In genomic region chr11:69881787-69882670, GRCm38 (mm10) we compare ENCODE assay signal across 8 mouse cellular contexts. TPM values are rescaled to one million over a fixed set of nuclear protein-coding genes. Genes with fewer than 3 reads are reported as not detected.
A peak's percentile ranks its signal among the peaks of the same experiment; 100 is the strongest.
DNase-seq lines count a peak whose midpoint lies in the region; ATAC-seq and TF ChIP-seq lines count a peak whose summit lies in the region.

No protein-coding gene starts in this region.

- no peaks in the 10 kb centered on the region for H3K36me3 ChIP-seq in kidney, postnatal 0 days (ENCODE audit: insufficient read depth, low read length)
- H3K36me3 ChIP-seq in embryonic facial prominence, embryonic 13.5 days = no peaks in the 10 kb centered on the region
- no peaks in the 10 kb centered on the region for H3K36me3 ChIP-seq in hindbrain, embryonic 16.5 days (ENCODE audit: control insufficient read depth, insufficient read depth, low read length)
- no peaks in the 10 kb centered on the region for H3K36me3 ChIP-seq in midbrain, embryonic 16.5 days (ENCODE audit: control insufficient read depth, insufficient read depth, low read length)

- TF ChIP-seq CTCF in kidney, postnatal 0 days (IDR thresholded peaks at IDR 0.05; ENCODE audit: low read depth) = no peak

- H3K27ac ChIP-seq in kidney, postnatal 0 days = peak overlapping the region; percentile 91
- peak overlapping the region; percentile 93 for H3K27ac ChIP-seq in embryonic facial prominence, embryonic 13.5 days
- no peak overlapping the region for H3K27ac ChIP-seq in hindbrain, embryonic 16.5 days (ENCODE audit: low read depth, low read length)
- no peak overlapping the region; the same call in 1 of the 2 replicates for H3K27ac ChIP-seq in midbrain, embryonic 16.5 days (ENCODE audit: low read length)

- ATAC-seq in kidney, postnatal 0 days (replicated peaks; ENCODE audit: low FRiP score, low read depth) = peak; percentile 2; the same call in 1 of the 2 replicates
- no peak for ATAC-seq in embryonic facial prominence, embryonic 13.5 days (ENCODE audit: insufficient number of reproducible peaks, insufficient read depth, low FRiP score, low TSS enrichment, low read depth)
- ATAC-seq in hindbrain, embryonic 16.5 days = no peak
- no peak for ATAC-seq in midbrain, embryonic 16.5 days

- peaks cover 27% of the 10 kb centered on the region for H3K4me1 ChIP-seq in kidney, postnatal 0 days (replicated peaks; ENCODE audit: insufficient read depth, low read length)
- H3K4me1 ChIP-seq in embryonic facial prominence, embryonic 13.5 days = peaks cover 43% of the 10 kb centered on the region
- peaks cover 6% of the 10 kb centered on the region for H3K4me1 ChIP-seq in hindbrain, embryonic 16.5 days (ENCODE audit: control insufficient read depth, insufficient read depth, low read depth, low read length)
- peaks cover 11% of the 10 kb centered on the region; the same call in 1 of the 2 replicates for H3K4me1 ChIP-seq in midbrain, embryonic 16.5 days (ENCODE audit: control insufficient read depth, insufficient read depth, low read length)

- H3K27me3 ChIP-seq in kidney, postnatal 0 days (ENCODE audit: insufficient read depth, low read length) = no peaks in the 10 kb centered on the region
- no peaks in the 10 kb centered on the region for H3K27me3 ChIP-seq in embryonic facial prominence, embryonic 13.5 days
- H3K27me3 ChIP-seq in hindbrain, embryonic 16.5 days (replicated peaks; ENCODE audit: control insufficient read depth, insufficient read depth, low read length) = 0 out of 2 replicates have a peak, but pooled peaks cover 6% of the 10 kb centered on the region
- H3K27me3 ChIP-seq in midbrain, embryonic 16.5 days (ENCODE audit: control insufficient read depth, insufficient read depth, low read depth, low read length) = peaks cover 4% of the 10 kb centered on the region

- peak overlapping the region; percentile 82 for H3K4me2 ChIP-seq in kidney, postnatal 0 days (ENCODE audit: low read length)
- H3K4me2 ChIP-seq in embryonic facial prominence, embryonic 13.5 days = peak overlapping the region; percentile 88
- peak overlapping the region; percentile 84 for H3K4me2 ChIP-seq in hindbrain, embryonic 16.5 days (ENCODE audit: low read length)
- H3K4me2 ChIP-seq in midbrain, embryonic 16.5 days (ENCODE audit: low read length) = peak overlapping the region; percentile 78

- H3K9ac ChIP-seq in kidney, postnatal 0 days (ENCODE audit: low read depth, low read length) = peak overlapping the region; percentile 59
- peak overlapping the region; percentile 77 for H3K9ac ChIP-seq in embryonic facial prominence, embryonic 13.5 days
- peak overlapping the region; percentile 63 for H3K9ac ChIP-seq in hindbrain, embryonic 16.5 days (ENCODE audit: low read depth, low read length)
- peak overlapping the region; percentile 51; the same call in 1 of the 2 replicates for H3K9ac ChIP-seq in midbrain, embryonic 16.5 days (ENCODE audit: low read depth, low read length)

- DNase-seq in kidney, postnatal 0 days (ENCODE audit: low spot score) = no peak
- no peak for DNase-seq in kidney, postnatal 36 days
- no peak for DNase-seq in layer of hippocampus, adult 9-11 months
- no peak for DNase-seq in layer of hippocampus, postnatal 36 days
- no peak for DNase-seq in thymus, postnatal 10 days (ENCODE audit: low spot score in 2 of 2)

- H3K9me3 ChIP-seq in kidney, postnatal 0 days (replicated peaks; ENCODE audit: low read length) = no peaks in the 10 kb centered on the region
- H3K9me3 ChIP-seq in embryonic facial prominence, embryonic 13.5 days = no peaks in the 10 kb centered on the region
- no peaks in the 10 kb centered on the region for H3K9me3 ChIP-seq in hindbrain, embryonic 16.5 days (ENCODE audit: control insufficient read depth, low read length)
- H3K9me3 ChIP-seq in midbrain, embryonic 16.5 days (replicated peaks; ENCODE audit: control insufficient read depth, low read length, poor library complexity, severe bottlenecking) = no peaks in the 10 kb centered on the region

- 53% methylated on average over 21 of the region's 21 CpGs for WGBS in kidney, postnatal 0 days
- 57% methylated on average over 21 of the region's 21 CpGs for WGBS in embryonic facial prominence, embryonic 13.5 days
- 63% methylated on average over 21 of the region's 21 CpGs for WGBS in hindbrain, embryonic 16.5 days
- WGBS in midbrain, embryonic 16.5 days = 59% methylated on average over 21 of the region's 21 CpGs

- H3K4me3 ChIP-seq in kidney, postnatal 0 days (replicated peaks; ENCODE audit: low read depth, low read length) = peak overlapping the region; percentile 46
- peak overlapping the region; percentile 56 for H3K4me3 ChIP-seq in embryonic facial prominence, embryonic 13.5 days
- H3K4me3 ChIP-seq in hindbrain, embryonic 16.5 days (ENCODE audit: low read length) = peak overlapping the region; percentile 50
- peak overlapping the region; percentile 46; the same call in 1 of the 2 replicates for H3K4me3 ChIP-seq in midbrain, embryonic 16.5 days (ENCODE audit: low read depth, low read length)

RNA-seq across cellular contexts. Expression of gene Kctd11, which starts 0.8 kb away (rescaled TPM):
- 7.7 and 7.8 TPM in 2 replicates for polyA plus RNA-seq in kidney, postnatal 0 days (2015; fragmentation: Nextera tagmentation; extraction: Ambion mirVana)
- 3.8 and 4.4 TPM in 2 replicates for polyA plus RNA-seq in embryonic facial prominence, embryonic 13.5 days (2015; fragmentation: Nextera tagmentation; extraction: Ambion mirVana)
- polyA plus RNA-seq in hindbrain, embryonic 16.5 days (2015; fragmentation: Nextera tagmentation; extraction: Ambion mirVana) = 2.2 and 3.2 TPM in 2 replicates
- polyA plus RNA-seq in midbrain, embryonic 16.5 days (2015; fragmentation: Nextera tagmentation; extraction: Ambion mirVana) = 1.3 and 1.9 TPM in 2 replicates
- total RNA-seq in layer of hippocampus, postnatal 36 days (2021) = 1 to 10 TPM; 1.1 TPM

RNA-seq across cellular contexts. Expression of gene Tmem95, which starts 4.2 kb away (rescaled TPM):
- not detected in 2 replicates for polyA plus RNA-seq in kidney, postnatal 0 days (2015; fragmentation: Nextera tagmentation; extraction: Ambion mirVana)
- not detected in 2 replicates for polyA plus RNA-seq in embryonic facial prominence, embryonic 13.5 days (2015; fragmentation: Nextera tagmentation; extraction: Ambion mirVana)
- polyA plus RNA-seq in hindbrain, embryonic 16.5 days (2015; fragmentation: Nextera tagmentation; extraction: Ambion mirVana) = not detected in 2 replicates
- not detected in 2 replicates for polyA plus RNA-seq in midbrain, embryonic 16.5 days (2015; fragmentation: Nextera tagmentation; extraction: Ambion mirVana)
- not detected for total RNA-seq in layer of hippocampus, postnatal 36 days (2021)

RNA-seq across cellular contexts. Expression of gene Acap1, which starts 13.3 kb away (rescaled TPM):
- 0.33 and 0.48 TPM in 2 replicates for polyA plus RNA-seq in kidney, postnatal 0 days (2015; fragmentation: Nextera tagmentation; extraction: Ambion mirVana)
- 0.74 and 1.6 TPM in 2 replicates for polyA plus RNA-seq in embryonic facial prominence, embryonic 13.5 days (2015; fragmentation: Nextera tagmentation; extraction: Ambion mirVana)
- 0.13 and 0.25 TPM in 2 replicates for polyA plus RNA-seq in hindbrain, embryonic 16.5 days (2015; fragmentation: Nextera tagmentation; extraction: Ambion mirVana)
- 0.26 and 0.42 TPM in 2 replicates for polyA plus RNA-seq in midbrain, embryonic 16.5 days (2015; fragmentation: Nextera tagmentation; extraction: Ambion mirVana)
- not detected for total RNA-seq in layer of hippocampus, postnatal 36 days (2021)

RNA-seq across cellular contexts. Expression of gene 2810408A11Rik, which starts 18.8 kb away (rescaled TPM):
- 12.5 and 13.0 TPM in 2 replicates for polyA plus RNA-seq in kidney, postnatal 0 days (2015; fragmentation: Nextera tagmentation; extraction: Ambion mirVana)
- 14.8 and 15.6 TPM in 2 replicates for polyA plus RNA-seq in embryonic facial prominence, embryonic 13.5 days (2015; fragmentation: Nextera tagmentation; extraction: Ambion mirVana)
- polyA plus RNA-seq in hindbrain, embryonic 16.5 days (2015; fragmentation: Nextera tagmentation; extraction: Ambion mirVana) = 5.5 and 6.3 TPM in 2 replicates
- polyA plus RNA-seq in midbrain, embryonic 16.5 days (2015; fragmentation: Nextera tagmentation; extraction: Ambion mirVana) = 6.6 and 7.4 TPM in 2 replicates
- total RNA-seq in layer of hippocampus, postnatal 36 days (2021) = under 1 TPM; 0.46 to 0.95 TPM

RNA-seq across cellular contexts. Expression of gene Neurl4, which starts 18.8 kb away (rescaled TPM):
- polyA plus RNA-seq in kidney, postnatal 0 days (2015; fragmentation: Nextera tagmentation; extraction: Ambion mirVana) = 9.7 and 12.7 TPM in 2 replicates
- 12.3 and 12.6 TPM in 2 replicates for polyA plus RNA-seq in embryonic facial prominence, embryonic 13.5 days (2015; fragmentation: Nextera tagmentation; extraction: Ambion mirVana)
- polyA plus RNA-seq in hindbrain, embryonic 16.5 days (2015; fragmentation: Nextera tagmentation; extraction: Ambion mirVana) = 17.8 and 19.0 TPM in 2 replicates
- 18.7 and 24.1 TPM in 2 replicates for polyA plus RNA-seq in midbrain, embryonic 16.5 days (2015; fragmentation: Nextera tagmentation; extraction: Ambion mirVana)
- total RNA-seq in layer of hippocampus, postnatal 36 days (2021) = 100 to 1,000 TPM; 117 to 118 TPM

Comparison
In these comparisons a context has a peak if more than half of its experiments do, and no peak if none do; other contexts are left out.
1. H3K27ac ChIP-seq: peak in kidney, postnatal 0 days (single experiment) and embryonic facial prominence, embryonic 13.5 days (single experiment); none in hindbrain, embryonic 16.5 days (single experiment) and midbrain, embryonic 16.5 days (single experiment).
2. Peak in every context shown above with its lines, with median percentiles within 50 percentile points of each other: H3K4me2 ChIP-seq, H3K4me3 ChIP-seq and H3K9ac ChIP-seq.